Mouse (Mus musculus): ENCODE data around the gene Lrg1.

The Lrg1 gene

GRCm38 (mm10) chr17:56136558-56136957 lies 14.8 kb upstream of the Lrg1 start:
- in situ Hi-C loops (cut with MboI, MseI) = no loop called here

- in situ Hi-C loops (cut with MboI, MseI) = loop anchor here in 1 of 2 experiments (5.0 kb wide), 1 partner anchor 123 kb away; the partner anchor contains the start of gene Fem1a
Observed at GRCm38 (mm10) chr17:56134463-56134971, 12.7 kb upstream of the Lrg1 start.

GRCm38 (mm10) chr17:56133457-56134363 lies 11.9 kb upstream of the Lrg1 start:
- in situ Hi-C loops (cut with MboI, MseI) = loop anchor here in 1 of 2 experiments (5.0 kb wide), 1 partner anchor 124 kb away; the partner anchor contains the start of gene Fem1a

DNA sequence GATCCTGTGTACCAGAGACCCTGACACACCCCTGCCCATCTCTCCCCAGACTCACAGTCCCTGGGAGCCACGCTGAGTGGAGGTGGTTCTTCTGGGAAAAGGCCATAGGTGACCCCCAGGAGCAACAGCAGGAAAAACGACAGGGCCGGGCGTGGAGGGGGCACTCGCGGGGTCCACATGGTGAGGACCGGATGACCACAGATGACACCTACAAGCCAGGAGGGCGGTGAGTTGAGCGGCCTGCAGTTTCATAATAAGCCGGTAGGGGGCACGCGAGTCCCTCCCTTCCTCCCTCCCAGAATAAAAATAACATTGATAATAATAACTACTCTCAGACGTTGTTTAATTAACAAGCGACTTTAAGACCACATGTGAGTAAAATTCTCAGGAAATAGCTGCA lies 10.9 kb upstream of the Lrg1 start:
- in situ Hi-C loops (cut with MboI, MseI) = loop anchor here in 1 of 2 experiments (5.0 kb wide), 1 partner anchor 125 kb away; the partner anchor contains the start of gene Fem1a

DNA sequence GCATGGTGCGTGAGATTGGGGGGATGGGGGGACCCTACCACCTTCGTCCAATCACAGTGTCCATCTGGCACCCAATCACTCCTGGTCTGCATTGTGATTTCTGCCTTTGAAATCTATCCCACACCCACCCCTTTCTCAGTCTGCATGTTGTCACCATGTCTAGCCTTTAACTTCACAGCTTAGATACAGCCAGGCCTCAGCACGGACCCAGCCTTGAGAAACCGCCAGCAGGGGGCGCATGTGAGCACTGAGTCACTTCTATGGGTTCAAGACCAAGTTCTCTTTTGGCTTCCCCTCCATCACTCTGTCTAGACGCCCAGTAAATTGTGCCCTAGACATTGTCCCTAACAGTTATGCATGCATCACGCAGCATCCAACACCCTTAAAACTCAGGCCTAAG lies 10.0 kb upstream of the Lrg1 start:
- in situ Hi-C loops (cut with MboI, MseI) = loop anchor here in 1 of 2 experiments (5.0 kb wide), 1 partner anchor 125 kb away; the partner anchor contains the start of gene Fem1a

- in situ Hi-C loops (cut with MboI, MseI) = loop anchor here in 1 of 2 experiments (5.0 kb wide), 1 partner anchor 126 kb away; the partner anchor contains the start of gene Fem1a
Observed at GRCm38 (mm10) chr17:56131136-56131535, 9.3 kb upstream of the Lrg1 start.

- in situ Hi-C loops (cut with MboI, MseI) = no loop called here
Observed at GRCm38 (mm10) chr17:56128246-56128645, 6.4 kb upstream of the Lrg1 start.

DNA sequence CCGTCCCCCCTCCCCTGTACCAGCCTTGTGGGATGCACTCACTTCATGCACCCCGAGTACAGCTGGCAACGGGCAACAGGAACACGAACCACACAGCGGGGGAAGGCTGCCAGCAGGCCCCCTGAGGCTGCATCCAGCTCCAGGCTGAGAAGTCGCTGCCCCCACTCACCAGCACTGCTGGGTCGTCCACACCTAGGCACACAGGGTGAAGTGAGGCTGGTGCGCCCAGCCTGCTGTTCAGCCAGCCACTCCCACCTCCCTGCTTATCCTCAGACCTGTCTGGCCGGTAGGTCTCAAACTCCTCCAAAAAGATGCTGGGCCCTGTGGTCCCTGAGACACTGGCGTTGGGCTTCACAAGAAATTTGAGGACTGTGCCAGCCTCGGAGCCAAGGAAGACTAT lies 4.4 kb upstream of the Lrg1 start:
- in situ Hi-C loops (cut with MboI, MseI) = no loop called here

DNA sequence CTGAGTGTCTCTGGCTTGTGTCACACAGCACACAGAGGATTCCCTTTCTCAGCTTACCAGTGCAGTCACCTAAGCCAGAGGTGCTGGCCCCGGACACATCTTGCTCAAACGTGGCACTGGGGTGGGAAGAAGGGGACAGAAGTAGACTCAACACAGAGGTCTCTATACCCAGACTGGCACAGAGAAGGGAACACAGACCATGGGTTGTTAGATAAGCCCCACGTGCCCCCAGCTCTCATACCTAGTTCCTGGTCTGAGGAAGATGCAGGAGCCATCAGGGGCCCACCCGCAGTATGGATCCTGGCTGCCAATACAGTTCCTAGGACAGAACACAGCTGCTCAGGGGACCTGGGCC lies 3.5 kb upstream of the Lrg1 start:
- in situ Hi-C loops (cut with MboI, MseI) = no loop called here

DNA sequence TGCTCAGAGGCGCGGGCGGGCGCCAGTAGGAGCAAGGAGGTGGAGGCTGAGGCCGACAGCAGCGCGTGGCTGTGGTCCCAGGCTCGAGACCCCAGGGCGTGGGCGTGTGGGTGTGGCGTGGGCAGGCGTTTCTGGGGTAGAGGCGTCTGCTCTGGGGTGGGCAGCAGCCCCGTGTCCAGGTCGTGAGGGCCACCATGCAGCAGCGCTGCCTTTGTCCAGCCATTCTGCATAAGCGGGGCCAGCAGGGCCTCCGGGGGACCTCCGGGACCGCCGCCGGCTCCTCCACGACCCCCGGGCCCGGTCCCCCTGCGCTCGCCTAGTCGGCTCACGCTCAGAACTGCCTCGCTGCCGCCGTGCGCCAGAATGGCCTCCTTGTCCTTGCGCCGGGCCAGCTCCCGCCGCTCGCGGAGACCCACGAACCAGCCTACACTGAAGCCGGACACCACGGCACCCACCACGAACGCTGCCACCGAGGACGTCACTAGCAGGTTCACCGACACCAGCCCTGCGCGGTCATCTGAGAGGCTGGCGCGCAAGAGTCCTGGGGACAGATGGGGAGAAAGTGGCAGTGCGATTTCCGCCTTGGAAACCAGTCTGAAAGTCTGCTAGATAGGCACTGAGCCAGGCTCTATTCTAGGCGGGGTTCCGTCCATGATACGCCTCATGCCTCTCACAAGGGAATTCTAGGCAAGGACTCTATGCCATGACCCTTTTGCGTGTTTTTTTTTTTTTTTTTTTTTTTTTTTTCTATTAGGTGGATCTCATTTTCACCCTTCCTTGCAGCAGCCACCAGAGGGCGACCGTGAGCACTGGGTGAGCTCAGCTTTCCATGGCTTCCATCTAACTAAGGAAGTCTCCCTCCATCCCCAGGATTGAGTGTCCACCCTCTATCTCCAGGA lies 2.8 kb upstream of the Lrg1 start:
- in situ Hi-C loops (cut with MboI, MseI) = no loop called here

DNA sequence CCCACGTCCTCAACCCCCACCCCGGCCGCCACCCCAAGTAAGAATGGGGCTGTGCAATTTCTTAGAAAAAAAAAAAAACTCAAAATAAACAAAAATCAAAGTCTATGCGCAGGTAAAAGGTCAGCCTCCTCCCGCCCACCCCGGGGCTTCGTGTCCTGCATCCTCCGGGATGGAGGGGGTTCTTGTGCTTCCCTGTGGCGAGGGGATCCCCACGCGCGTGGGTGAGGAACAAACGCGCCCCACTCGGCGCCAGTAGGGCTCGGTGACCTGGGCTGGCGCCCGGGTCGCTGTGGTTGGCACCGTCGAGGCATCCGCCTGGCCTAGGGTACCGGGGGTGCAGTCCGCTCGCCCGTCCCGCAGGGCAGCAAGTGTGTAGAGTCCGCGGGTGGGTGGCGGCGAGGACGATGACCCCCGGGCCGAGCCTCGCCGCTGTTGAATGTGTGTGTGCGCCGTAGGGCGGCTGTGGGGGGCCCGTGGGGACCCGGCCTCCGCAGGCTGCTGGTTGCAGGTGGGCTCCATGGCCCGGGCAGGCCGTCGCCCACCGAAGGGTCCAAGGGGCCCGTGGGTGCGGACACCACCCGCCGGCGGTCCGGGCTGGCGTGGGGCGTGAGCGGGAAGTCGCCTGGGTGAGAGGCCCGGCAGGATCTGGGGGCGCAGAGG lies 2.0 kb upstream of the Lrg1 start:
- in situ Hi-C loops (cut with MboI, MseI) = no loop called here

GRCm38 (mm10) chr17:56123161-56123560 lies 1.4 kb upstream of the Lrg1 start:
- in situ Hi-C loops (cut with MboI, MseI) = no loop called here

GRCm38 (mm10) chr17:56119981-56120880 lies 1.6 kb downstream of the Lrg1 start:
- in situ Hi-C loops (cut with MboI, MseI) = loop anchor here in 1 of 2 experiments (5.0 kb wide), 1 partner anchor 42 kb away; the partner anchor contains the start of gene Tnfaip8l1

DNA sequence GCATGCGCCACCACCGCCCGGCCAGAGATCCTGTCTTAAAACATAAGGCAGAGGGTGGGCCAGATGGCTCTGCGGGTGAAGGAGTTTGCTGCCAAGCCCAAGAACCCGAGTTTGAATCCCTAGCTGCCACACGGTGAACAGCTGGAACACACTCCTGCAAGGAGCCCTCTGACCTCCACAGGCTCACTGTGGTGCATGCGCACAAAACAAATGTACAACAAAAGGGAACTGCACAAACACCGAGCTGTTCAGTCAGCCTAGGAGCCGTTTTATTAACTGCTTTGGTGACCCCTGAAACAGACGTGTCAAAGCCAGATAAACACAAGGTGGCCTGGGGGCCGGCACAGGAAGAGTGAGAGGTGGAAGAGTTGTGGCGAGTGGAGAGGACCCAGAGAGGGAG lies 2.4 kb downstream of the Lrg1 start:
- in situ Hi-C loops (cut with MboI, MseI) = loop anchor here in 1 of 2 experiments (5.0 kb wide), 1 partner anchor 43 kb away; the partner anchor contains the start of gene Tnfaip8l1

- in situ Hi-C loops (cut with MboI, MseI) = loop anchor here in 1 of 2 experiments (5.0 kb wide), 1 partner anchor 45 kb away; the partner anchor contains the start of gene Tnfaip8l1
Observed at GRCm38 (mm10) chr17:56117251-56117710, 4.5 kb downstream of the Lrg1 start, which contains the start of gene Plin5. Plin5 (minus strand) TSS chr17:56117596.

DNA sequence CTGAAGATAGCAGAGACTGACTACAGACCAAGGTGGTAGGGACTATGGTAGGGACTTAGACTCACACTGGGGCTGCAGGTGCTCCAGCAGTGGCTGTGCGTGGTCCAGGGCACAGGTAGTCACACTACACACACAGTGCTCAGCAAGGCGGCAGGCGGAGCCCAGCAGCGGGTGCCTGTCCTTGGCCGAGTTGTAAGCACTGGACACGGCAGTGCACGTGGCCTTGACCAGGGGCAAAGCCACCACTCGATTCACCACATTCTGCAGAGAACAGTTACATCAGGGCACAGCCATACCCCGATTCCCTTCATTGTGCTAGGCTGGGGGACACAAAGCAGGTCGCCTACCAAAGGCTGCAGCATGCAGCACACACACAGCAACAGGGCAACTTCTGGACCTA lies 5.6 kb downstream of the Lrg1 start:
- in situ Hi-C loops (cut with MboI, MseI) = loop anchor here in 1 of 2 experiments (5.0 kb wide), 1 partner anchor 46 kb away; the partner anchor contains the start of gene Tnfaip8l1

DNA sequence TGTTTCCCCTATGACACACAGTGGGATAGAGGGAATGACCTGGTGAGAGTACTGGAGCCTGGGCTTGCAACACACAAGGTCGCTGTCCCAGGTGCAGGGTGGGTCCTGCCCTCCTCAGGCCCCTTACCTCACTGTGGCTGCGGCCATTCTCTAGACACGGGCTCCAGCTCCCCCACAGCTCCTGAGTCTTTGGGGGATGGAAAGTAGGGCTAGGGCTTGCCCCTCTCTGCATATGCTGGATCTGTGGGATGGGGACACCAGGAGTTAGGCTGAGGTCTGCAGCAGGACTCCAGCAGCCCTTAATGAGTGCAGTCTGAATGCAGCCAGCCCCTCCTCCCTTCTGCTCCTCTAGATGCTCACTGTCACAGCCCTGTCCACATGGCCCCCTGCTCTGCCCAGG lies 9.1 kb downstream of the Lrg1 start:
- in situ Hi-C loops (cut with MboI, MseI) = no loop called here

DNA sequence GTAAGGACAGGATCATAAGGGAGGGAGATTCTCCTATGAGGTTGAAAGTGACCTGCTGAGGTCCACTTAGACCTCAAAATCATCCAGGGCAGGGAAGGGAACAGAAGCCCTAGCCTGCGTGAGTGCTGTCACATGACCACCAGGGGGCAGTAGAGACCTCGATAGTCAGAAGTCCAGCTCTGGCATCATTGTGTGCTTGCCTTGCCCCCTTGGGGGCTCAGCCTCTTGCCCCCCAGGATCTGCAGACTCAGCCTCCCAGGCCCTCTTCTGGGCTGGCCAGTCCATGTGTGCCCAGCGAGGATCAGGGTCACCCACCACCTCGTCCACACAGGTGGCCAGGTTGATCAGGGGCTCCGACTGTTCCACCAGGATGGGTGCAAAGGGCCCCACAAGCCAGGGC lies 9.9 kb downstream of the Lrg1 start:
- in situ Hi-C loops (cut with MboI, MseI) = no loop called here

- in situ Hi-C loops (cut with MboI, MseI) = no loop called here
Observed at GRCm38 (mm10) chr17:56111021-56111420, 10.8 kb downstream of the Lrg1 start.

GRCm38 (mm10) chr17:56110571-56110970 lies 11.2 kb downstream of the Lrg1 start:
- in situ Hi-C loops (cut with MboI, MseI) = no loop called here

Data from T-helper 17 cell (primary cell).